Mouse (Mus musculus): Measurements from ENCODE around the gene Tbck.

- TF ChIP-seq POLR2A (IDR thresholded peaks at IDR 0.05; ENCODE audit: borderline replicate concordance, low read depth, low read length) = no peak
- no peak for TF ChIP-seq CTCF (IDR thresholded peaks at IDR 0.05; ENCODE audit: low read depth, low read length)
Observed at GRCm38 (mm10) chr3:132864329-132864919, 180.5 kb downstream of the Tbck start.
